Mouse (Mus musculus): ENCODE measurements around the gene Smad3.
A peak's percentile ranks its signal among the peaks of the same experiment; 100 is the strongest.

The Smad3 gene

GRCm38 (mm10) chr9:63625090-63625756 lies 132.6 kb downstream of the Smad3 start:
- no peak for DNase-seq (ENCODE audit: low spot score)

DNA sequence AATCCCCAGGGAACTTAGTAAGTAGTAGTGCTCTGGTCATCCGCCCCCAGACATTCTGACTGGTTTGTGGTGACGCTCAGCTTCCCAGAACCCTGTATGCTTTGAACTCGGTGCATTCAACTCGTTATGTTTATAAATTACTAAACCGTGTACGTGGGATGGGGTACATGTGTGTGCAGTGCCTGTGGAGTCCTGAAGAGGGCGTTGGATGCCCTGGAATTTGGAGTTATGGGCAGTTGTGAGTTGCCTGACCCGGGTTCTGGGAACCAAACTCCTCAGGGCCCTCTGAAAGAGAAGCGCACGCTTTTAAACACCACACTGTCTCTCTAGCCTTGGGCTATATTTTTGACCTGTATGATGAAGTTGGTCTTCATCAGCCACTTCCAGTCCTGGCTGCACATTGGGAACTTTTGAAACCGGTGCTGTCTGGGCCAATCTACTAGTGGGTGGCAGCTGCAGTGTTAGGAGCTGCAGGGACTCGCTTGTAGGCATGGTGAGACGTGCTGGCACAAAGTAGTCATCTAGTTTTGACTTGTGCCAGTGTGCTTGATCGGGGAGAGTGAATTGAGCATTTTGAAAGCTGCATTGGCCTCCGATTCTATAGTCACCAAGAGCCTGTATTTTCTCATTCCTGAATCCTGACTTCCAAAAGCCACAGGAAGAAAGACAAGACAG lies 133.8 kb downstream of the Smad3 start:
- no peak for DNase-seq (ENCODE audit: low spot score)

DNA sequence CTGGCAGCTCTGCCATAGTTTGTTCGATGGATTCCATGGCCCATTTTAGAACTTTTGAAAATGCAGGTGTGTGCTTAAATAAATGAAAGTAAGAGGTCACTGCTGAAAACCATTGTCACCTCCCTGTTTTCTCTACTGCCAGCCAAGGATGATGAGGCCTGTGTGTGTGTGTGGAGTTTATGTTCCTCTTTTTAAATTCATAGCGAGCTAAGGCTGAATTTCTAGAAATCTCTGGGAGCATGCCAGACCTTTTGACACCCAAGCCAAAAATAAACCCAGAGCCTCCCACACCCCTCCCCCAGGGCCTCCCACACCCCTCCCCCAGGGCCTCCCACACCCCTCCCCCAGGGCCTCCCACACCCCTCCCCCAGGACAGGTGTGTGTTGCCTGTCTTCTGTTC lies 139.8 kb downstream of the Smad3 start:
- no peak for DNase-seq (ENCODE audit: low spot score)

DNA sequence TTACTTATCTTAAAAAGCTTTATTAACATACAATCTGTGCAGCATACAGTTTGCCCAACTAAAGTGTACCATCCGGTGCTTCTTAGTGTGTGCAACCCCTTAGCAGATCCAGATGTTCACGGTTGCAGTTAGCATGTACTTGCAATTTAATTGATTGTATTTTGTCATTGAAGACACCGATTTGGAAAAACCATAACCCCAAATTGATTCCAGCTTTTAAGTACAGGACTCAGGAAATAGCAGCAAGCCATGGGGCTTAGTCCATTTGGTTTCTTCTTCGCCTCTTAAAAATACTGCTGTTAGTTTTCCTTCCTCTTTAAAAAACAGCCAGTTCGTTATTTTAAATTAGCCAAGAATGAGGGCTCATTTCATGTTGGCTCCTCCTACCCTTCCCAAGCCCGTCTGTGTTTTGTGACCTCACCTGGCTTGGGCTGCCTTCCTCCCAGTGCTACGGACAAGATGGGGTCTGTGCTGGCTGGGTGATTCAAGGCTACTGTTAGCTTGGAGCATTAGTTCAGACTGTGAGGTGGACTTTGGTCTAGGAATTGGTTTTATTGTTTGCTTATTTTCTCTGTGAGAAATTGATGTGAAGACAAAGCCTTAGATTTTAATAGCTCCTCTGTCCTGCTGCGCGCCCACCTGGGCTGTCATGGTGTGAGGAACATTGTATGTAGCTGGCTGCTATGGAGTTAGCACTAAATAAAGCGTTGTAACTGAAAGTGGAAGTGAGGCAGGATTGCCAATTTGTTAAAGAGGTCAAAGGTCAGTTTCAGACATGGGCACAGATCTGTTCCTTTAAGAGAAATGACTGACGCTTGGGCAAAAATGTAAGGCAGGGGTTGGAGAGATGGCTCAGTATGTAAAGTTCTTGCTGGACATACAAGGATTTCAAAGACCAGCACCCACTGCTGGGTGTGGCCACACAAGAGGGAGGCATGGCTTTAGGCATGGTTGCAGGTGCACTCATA lies 143.5 kb downstream of the Smad3 start:
- peak; percentile 31 for DNase-seq (ENCODE audit: low spot score)

- no peak for DNase-seq (ENCODE audit: low spot score)
Observed at GRCm38 (mm10) chr9:63613569-63613968, 144.2 kb downstream of the Smad3 start.

GRCm38 (mm10) chr9:63612565-63613515 lies 145.0 kb downstream of the Smad3 start:
- peak; percentile 32 for DNase-seq (ENCODE audit: low spot score)

DNA sequence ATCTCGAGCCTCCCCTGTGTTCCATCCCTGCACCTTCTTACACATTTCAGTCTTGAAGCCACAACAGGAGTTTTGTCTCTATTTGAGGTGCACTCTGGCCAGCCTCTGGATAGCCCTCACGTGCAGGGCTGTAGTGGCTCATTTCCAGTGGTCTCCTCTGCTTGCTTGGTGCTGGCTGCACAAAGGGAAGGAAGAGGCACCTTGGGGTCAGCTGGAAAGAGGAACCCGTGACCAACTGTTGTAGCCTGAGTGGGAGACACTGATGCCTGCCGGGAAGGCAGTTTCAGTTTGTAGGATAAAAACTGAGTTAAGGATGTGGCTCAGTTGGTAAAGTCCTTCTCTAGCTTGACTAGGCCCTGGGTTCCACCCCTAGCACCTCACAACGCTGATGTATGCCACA lies 145.8 kb downstream of the Smad3 start:
- DNase-seq (ENCODE audit: low spot score), result no peak

- no peak for DNase-seq (ENCODE audit: low spot score)
Observed at GRCm38 (mm10) chr9:63610841-63611366, 146.9 kb downstream of the Smad3 start.

- no peak for DNase-seq (ENCODE audit: low spot score)
Observed at GRCm38 (mm10) chr9:63610231-63610630, 147.6 kb downstream of the Smad3 start.

GRCm38 (mm10) chr9:63609776-63610175 lies 148.0 kb downstream of the Smad3 start:
- no peak for DNase-seq (ENCODE audit: low spot score)

- no peak for DNase-seq (ENCODE audit: low spot score)
Observed at GRCm38 (mm10) chr9:63609246-63609645, 148.5 kb downstream of the Smad3 start.

DNA sequence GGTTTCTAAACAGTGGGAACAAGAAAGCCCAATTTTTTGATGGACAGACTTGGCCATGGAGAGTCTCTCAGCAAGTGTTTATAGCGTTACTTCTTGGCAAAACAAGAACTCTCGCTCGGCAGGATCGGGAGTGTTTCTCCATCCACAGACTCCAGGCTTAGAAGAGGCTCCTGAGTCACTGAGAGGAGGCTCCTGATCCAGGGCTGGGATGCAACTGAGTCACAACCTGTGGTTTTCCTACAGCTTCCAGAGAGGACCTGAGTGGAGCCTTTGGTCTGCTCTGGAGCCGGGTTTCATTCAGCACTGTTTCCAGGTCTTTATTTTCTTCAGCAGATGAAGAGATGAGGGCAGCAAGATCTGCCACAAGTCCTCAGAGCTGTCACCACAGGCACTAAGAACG lies 149.8 kb downstream of the Smad3 start:
- no peak for DNase-seq (ENCODE audit: low spot score)

DNA sequence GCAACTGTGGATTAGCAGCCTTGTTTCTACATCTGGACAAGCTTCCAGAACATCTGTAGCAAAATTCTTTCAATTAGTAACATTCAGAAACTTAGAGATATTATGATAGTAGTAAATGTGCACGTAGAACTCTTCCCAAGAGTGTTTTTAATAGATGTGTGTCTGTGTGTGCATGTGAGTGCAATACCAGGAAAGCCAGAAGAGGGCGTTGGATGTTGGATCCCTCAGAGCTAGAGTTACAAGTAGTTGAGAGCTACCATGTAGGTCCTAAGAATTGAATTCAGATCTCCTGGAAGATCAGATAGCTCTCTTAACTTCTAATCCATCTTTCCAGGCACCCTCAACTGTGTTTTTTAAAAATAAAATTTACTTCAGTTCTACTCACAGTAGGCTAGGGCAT lies 151.2 kb downstream of the Smad3 start:
- no peak for DNase-seq (ENCODE audit: low spot score)

DNA sequence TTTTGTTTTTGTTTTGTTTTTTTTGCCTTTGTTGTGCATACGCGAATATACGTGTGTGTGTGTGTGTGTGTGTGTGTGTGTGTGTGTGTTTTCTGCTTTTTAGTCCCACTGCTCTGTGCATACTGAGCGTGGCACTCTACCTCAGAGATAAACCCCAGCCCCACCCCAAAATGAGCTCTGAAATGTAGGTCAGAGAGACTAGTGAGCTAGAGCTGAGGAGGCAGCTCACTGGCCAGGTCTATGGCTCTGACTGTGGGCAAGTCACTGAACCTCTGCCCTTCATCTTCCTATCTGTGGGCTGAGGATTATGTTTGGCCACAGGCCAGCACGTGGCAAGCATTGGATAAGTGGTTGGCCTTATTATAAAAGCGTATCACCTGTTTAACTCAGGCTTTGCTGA lies 153.9 kb downstream of the Smad3 start:
- no peak for DNase-seq (ENCODE audit: low spot score)

- DNase-seq (ENCODE audit: low spot score), result peak; percentile 95
Observed at GRCm38 (mm10) chr9:63602043-63602939, 155.5 kb downstream of the Smad3 start, which contains the start of the genes Iqch and Aagab. Gene Iqch, minus strand, starts transcription at chr9:63602493. Gene Aagab, plus strand, starts transcription at chr9:63602660.
